Mouse (Mus musculus) midbrain, embryonic 16.5 days (tissue): ENCODE measurements around the gene Speer2. TPM values are rescaled to one million over a fixed set of nuclear protein-coding genes. Genes with fewer than 3 reads are reported as not detected.

Source experiments
- ATAC-seq: fragments of 200-750 bp; cut with Nextera tagmentation; 2 replicates; pipeline ENCODE4 v1.8.0; 2017; ENCODE audit warnings: moderate TSS enrichment
- H3K27ac ChIP-seq: fragments of 300-500 bp; sonication (generic); 2 replicates; pipeline ENCODE4 v1.5.1; 2014; ENCODE audit warnings: mild to moderate bottlenecking, low read length, mixed read lengths
- H3K27me3 ChIP-seq: fragments of 300-500 bp; sonication (generic); 2 replicates; pipeline ENCODE4 v1.6.1; 2014; ENCODE audit warnings: low read depth, low read length, mixed read lengths; ENCODE audit not compliant: control insufficient read depth, insufficient read depth
- H3K36me3 ChIP-seq: fragments of 300-500 bp; sonication (generic); 2 replicates; pipeline ENCODE4 v1.6.1; 2014; ENCODE audit warnings: mild to moderate bottlenecking, low read length, moderate library complexity, mixed read lengths; ENCODE audit not compliant: control insufficient read depth, insufficient read depth
- H3K4me1 ChIP-seq: fragments of 300-500 bp; sonication (generic); 2 replicates; pipeline ENCODE4 v1.6.1; 2014; ENCODE audit warnings: mild to moderate bottlenecking, low read length, mixed read lengths; ENCODE audit not compliant: control insufficient read depth, insufficient read depth
- H3K4me2 ChIP-seq: fragments of 300-500 bp; sonication (generic); 2 replicates; pipeline ENCODE4 v1.6.1; 2014; ENCODE audit warnings: mild to moderate bottlenecking, low read length, mixed read lengths
- H3K4me3 ChIP-seq: fragments of 300-500 bp; sonication (generic); 2 replicates; pipeline ENCODE4 v1.5.1; 2014; ENCODE audit warnings: low read depth, mild to moderate bottlenecking, low read length, moderate library complexity, mixed read lengths
- H3K9ac ChIP-seq: fragments of 300-500 bp; sonication (generic); 2 replicates; pipeline ENCODE4 v1.6.1; 2014; ENCODE audit warnings: low read depth, low read length, mixed read lengths
- H3K9me3 ChIP-seq: fragments of 300-500 bp; sonication (generic); replicated peaks from 2 replicates; pipeline ENCODE4 v1.6.1; 2014; ENCODE audit warnings: mild to moderate bottlenecking, low read length, mixed read lengths; ENCODE audit not compliant: control insufficient read depth, poor library complexity, severe bottlenecking
- WGBS: fragments of 180-500 bp; shearing (Covaris S2); extraction: QIAGEN DNeasy Blood & Tissue Kit; methylation state at CpG from one replicate; pipeline ENCODE4 v1.1.7; 2014; 5-methylcytosine and 5-hydroxymethylcytosine counted together
- polyA plus RNA-seq: library from polyadenylated mRNA; unstranded; fragments of >200 nt; fragmentation: Nextera tagmentation; extraction: Ambion mirVana; gene quantifications from 2 replicates; pipeline ENCODE4 v1.2.1, GENCODE M21; 2015

Speer2 gene
- polyA plus RNA-seq = not detected in 2 replicates

DNA sequence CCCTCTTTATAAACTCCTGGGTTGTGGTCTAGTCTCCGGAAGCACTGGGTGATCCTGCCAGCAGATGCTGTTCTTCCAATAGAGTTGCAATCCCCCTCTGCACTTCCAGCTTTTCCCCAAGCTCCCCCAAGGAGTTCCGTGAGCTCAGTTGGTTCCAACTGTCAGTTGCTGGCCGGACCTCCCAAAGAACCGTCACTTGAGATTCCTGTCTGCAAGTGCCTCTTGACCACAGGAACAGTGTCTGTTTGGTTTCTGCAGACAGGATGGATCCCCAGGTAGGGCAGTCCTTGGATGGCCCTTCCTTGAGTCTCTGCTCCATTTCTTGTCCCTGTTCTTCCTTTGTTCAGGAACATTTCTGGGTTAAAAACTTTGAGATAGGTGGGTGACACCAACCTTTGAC, at the start of gene Speer2:
Gene Speer2 (minus strand): TSS at position 101 of the 400 bp plus-strand sequence.
- WGBS = 96% methylated on average over 4 of the region's 4 CpGs
- Histone ChIP-seq H3K4me2 (no peak within 1 kb of the TSS), H3K27ac (no peak within 1 kb of the TSS), H3K36me3 (no peaks in the 10 kb centered on the region), H3K4me3 (no peak within 1 kb of the TSS), H3K9ac (no peak within 1 kb of the TSS), H3K4me1 (no peaks in the 10 kb centered on the region), H3K27me3 (no peaks in the 10 kb centered on the region), H3K9me3 (no peaks in the 10 kb centered on the region)
- no peak for ATAC-seq

DNA sequence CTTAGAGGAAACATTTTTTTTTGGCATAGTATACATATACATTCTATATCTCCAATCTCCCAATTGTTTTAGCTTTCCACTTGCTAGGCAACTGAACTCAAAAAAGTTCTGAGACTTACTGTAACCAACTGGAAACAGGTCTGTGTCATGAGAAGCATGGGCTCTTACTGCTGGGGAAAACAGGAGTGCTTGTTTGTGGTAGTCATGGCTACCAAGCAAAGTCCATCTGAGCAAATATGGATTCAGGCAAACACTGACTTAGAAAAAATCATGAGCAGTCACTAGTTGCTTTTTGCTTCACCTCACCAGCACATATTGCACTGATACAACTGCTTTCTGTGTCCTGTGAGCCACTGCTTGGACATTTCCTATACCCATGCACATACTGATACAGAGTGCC, 40.8 kb upstream of the Speer2 start:
- ATAC-seq = no peak
- H3K4me3 ChIP-seq = no peak overlapping the region
- no peak overlapping the region for H3K9ac ChIP-seq
- no peak overlapping the region for H3K4me2 ChIP-seq
- H3K27ac ChIP-seq = no peak overlapping the region
- H3K4me1 ChIP-seq = no peaks in the 10 kb centered on the region
- H3K36me3 ChIP-seq = no peaks in the 10 kb centered on the region
- H3K9me3 ChIP-seq = 0 out of 2 replicates have a peak, but pooled peaks cover 3% of the 10 kb centered on the region
- no peaks in the 10 kb centered on the region for H3K27me3 ChIP-seq

DNA sequence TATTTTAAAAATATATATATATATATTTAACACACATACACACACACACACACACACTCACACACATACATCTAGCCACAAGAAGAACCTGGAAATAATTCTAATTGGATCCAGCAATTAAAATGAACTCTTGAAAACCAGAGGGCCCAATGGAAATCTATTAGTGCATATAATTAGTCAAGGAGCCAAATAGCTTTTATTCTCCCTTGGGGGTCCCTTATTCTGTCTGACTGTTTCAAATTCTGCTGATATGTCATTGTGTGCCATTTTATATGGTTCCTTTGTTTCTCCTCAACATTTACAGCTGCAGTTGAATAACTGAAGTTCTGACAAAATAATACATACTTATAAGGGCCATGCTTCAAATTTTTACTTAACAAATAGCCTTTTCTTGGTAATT, 17.2 kb upstream of the Speer2 start:
- Histone ChIP-seq H3K9me3 (no peaks in the 10 kb centered on the region), H3K36me3 (no peaks in the 10 kb centered on the region), H3K4me3 (no peak overlapping the region), H3K27me3 (no peaks in the 10 kb centered on the region), H3K9ac (no peak overlapping the region), H3K4me1 (no peaks in the 10 kb centered on the region), H3K27ac (no peak overlapping the region), H3K4me2 (no peak overlapping the region)
- no peak for ATAC-seq

DNA sequence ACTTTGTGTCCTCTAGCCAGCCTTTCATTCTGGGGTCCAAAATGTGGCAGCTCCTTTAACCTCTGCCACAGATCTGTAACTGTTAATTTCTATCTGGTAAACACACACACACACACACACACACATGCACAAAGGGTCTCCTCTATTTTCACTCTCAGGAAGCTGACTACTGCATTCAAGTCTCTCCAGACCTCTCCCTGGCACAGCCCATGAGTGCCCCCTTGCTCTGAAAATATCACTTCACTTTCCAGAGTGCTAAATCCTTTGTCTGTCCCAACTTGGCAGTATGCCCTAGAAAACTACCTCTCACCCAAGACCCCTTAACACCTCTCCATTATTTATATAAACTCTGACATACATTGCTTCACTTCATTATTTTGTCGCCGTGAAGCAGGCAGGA, 26.9 kb downstream of the Speer2 start:
- 56% methylated on average over 2 of the region's 2 CpGs for WGBS

DNA sequence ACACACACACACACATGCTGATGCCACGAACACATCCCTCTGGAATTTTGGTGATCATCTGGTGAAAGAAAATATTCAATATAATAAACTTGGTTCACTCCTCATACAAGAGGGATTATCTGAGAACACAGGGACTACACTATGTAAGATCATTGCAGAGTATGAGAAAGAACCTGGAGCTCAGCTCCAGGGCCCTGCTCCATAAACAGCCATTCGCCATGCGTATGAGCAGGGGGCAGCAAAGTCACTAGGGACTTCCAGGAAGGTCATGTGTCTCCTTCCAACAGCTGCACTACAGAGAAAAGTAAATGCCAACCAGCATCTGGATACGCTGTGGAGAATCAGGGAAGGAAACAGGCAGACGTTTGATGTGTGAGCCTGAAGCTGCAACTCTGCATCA, 49.9 kb downstream of the Speer2 start:
- no peaks in the 10 kb centered on the region for H3K9me3 ChIP-seq
- no peaks in the 10 kb centered on the region for H3K4me1 ChIP-seq
- no peaks in the 10 kb centered on the region for H3K27me3 ChIP-seq
- H3K27ac ChIP-seq = no peak overlapping the region
- no peak overlapping the region for H3K4me2 ChIP-seq
- H3K9ac ChIP-seq = no peak overlapping the region
- H3K36me3 ChIP-seq = no peaks in the 10 kb centered on the region
- H3K4me3 ChIP-seq = no peak overlapping the region
- WGBS = 73% methylated on average over 5 of the region's 5 CpGs
- no peak for ATAC-seq

More for the DNA sequence above, 26.9 kb downstream of the Speer2 start:
- no peak overlapping the region for H3K27ac ChIP-seq
- H3K9me3 ChIP-seq = no peaks in the 10 kb centered on the region
- H3K36me3 ChIP-seq = no peaks in the 10 kb centered on the region
- no peak overlapping the region for H3K4me3 ChIP-seq
- no peaks in the 10 kb centered on the region for H3K27me3 ChIP-seq
- no peaks in the 10 kb centered on the region for H3K4me1 ChIP-seq
- ATAC-seq = no peak
- H3K9ac ChIP-seq = no peak overlapping the region
- no peak overlapping the region for H3K4me2 ChIP-seq
